Mouse (Mus musculus) lung, postnatal 14 days (tissue): ENCODE results near the gene Rint1.

Experiments used
- DNase-seq: peaks from one replicate; pipeline ENCODE4 v3.0.0; 2021

The Rint1 gene

DNA sequence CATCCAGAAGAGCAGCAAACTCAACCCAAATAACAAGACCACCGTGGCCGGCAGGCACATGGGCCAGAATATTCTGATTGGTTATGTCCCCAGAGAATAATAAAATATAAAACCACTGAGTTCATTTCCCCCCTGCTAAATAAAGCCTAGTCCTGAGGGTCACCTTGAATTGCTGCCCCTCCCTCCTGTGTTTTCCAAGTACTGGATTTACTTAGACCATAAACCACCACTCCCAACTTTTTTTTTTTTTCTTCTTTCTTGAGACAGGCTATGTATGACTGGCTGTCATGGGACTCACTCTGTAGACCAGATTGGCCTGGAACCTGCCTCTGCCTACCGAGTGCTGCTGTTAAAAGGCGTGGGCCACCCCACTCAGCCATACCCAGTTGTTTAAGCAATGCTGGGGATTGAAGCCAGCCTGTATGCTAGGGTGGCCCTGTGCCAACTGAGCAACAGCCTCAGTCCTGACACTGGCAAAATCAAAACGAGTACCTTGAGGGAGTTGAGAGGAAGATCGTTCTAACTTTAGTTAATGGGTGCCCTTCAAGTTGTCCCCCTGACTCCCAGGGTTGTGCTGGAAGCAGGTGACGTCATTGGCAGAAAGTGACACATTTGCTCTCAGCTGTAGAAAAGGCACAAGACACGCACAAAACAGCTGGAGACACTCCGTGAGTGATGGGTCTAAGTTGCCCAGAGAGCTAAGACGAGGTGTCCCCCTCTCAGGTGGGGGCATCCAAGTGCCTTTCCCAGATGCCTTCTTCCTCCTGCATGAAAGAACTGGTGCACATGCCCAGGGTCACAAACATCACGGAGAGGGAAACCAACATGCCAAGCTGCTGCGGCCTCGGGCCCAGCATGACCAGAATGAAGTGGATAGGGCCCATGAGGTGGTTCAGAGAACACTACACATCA, 76.8 kb downstream of the Rint1 start:
- DNase-seq, result no peak

DNA sequence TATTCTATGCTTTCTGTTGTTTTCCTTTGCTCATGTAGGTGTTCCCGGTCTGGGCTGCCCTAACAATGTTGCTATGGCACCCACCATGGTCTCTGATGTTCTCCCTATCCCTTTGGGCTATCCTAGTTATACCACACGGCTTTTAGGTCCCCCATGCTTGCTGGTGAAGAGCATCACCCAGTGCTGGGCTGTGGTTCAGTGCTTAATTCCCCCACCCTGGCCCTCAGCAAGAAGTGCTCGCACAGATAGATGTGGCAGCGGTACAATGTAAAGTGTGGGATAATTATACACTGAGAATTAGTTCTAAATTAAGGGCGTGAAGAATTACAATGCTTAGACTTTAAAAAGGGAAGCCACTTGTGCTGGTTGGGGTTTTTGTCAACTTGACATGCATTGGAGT, 78.4 kb downstream of the Rint1 start:
- DNase-seq, result no peak
